In genomic region chr9:123814821-123815220, GRCm38 (mm10) we compare ENCODE assay signal across 17 mouse cellular contexts. TPM values are rescaled to one million over a fixed set of nuclear protein-coding genes. Genes with fewer than 3 reads are reported as not detected.
DNase-seq lines count a peak whose midpoint lies in the region; ATAC-seq and TF ChIP-seq lines count a peak whose summit lies in the region.
"Had no signal": no experiment of that assay in that cellular context is flagged by ENCODE, and none has a peak within 500 bp of the region (broad histone marks: within the 10 kb centered on the region; RNA-seq: fewer than 3 reads in every experiment).

No protein-coding gene starts in this region.

- no peaks in the 10 kb centered on the region for H3K9me3 ChIP-seq in midbrain, embryonic 11.5 days (ENCODE audit: control insufficient read depth, low read length)
- no peaks in the 10 kb centered on the region for H3K9me3 ChIP-seq in midbrain, embryonic 10.5 days (replicated peaks)
- H3K9me3 ChIP-seq: hindbrain, embryonic 10.5 days; neural tube, embryonic 12.5 days had no signal

- peaks cover 34% of the 10 kb centered on the region for H3K36me3 ChIP-seq in spleen, adult 2 months (ENCODE audit: control insufficient read depth, insufficient read depth, low read length)
- no peaks in the 10 kb centered on the region for H3K36me3 ChIP-seq in midbrain, embryonic 11.5 days (ENCODE audit: control insufficient read depth, insufficient read depth, low read length)
- H3K36me3 ChIP-seq in midbrain, embryonic 10.5 days = peaks cover 85% of the 10 kb centered on the region

- no peak for DNase-seq in spleen, adult 2 months (ENCODE audit: low read depth in 1 of 2, low spot score in 2 of 2)
- no peak for DNase-seq in spleen, postnatal 36 days (ENCODE audit: low spot score in 2 of 2)
- peak; percentile 56 to 60 for DNase-seq in cerebellum, adult 18-20 months
- DNase-seq in cerebellum, postnatal 36 days = peak; percentile 50 to 57
- peak; percentile 36 for DNase-seq in skeletal muscle tissue, adult 2 months (ENCODE audit: low read depth, low spot score)
- no peak for DNase-seq in midbrain, embryonic 11.5 days (ENCODE audit: low spot score, missing footprints)
- DNase-seq in midbrain, embryonic 10.5 days (ENCODE audit: low spot score) = no peak
- DNase-seq: kidney, adult 18-20 months; liver; right cerebral cortex, adult 18-20 months had no signal

- no peak overlapping the region for H3K4me3 ChIP-seq in spleen, adult 2 months (ENCODE audit: extremely low read depth, insufficient read depth, insufficient read length)
- no peak overlapping the region for H3K4me3 ChIP-seq in midbrain, embryonic 11.5 days (ENCODE audit: low read depth, low read length)
- H3K4me3 ChIP-seq in midbrain, embryonic 10.5 days = no peak overlapping the region
- H3K4me3 ChIP-seq: hindbrain, embryonic 10.5 days; neural tube, embryonic 12.5 days had no signal

- H3K4me1 ChIP-seq in spleen, adult 2 months (ENCODE audit: control insufficient read depth, insufficient read depth, insufficient read length) = peaks cover 4% of the 10 kb centered on the region; the same call in 1 of the 2 replicates
- H3K4me1 ChIP-seq in midbrain, embryonic 11.5 days (ENCODE audit: control insufficient read depth, insufficient read depth, low read length) = no peaks in the 10 kb centered on the region
- no peaks in the 10 kb centered on the region for H3K4me1 ChIP-seq in midbrain, embryonic 10.5 days
- H3K4me1 ChIP-seq: hindbrain, embryonic 10.5 days; neural tube, embryonic 12.5 days had no signal

- no peak for ATAC-seq in frontal cortex, adult (ENCODE audit: low TSS enrichment)
- ATAC-seq in midbrain, embryonic 11.5 days (ENCODE audit: low FRiP score) = no peak
- ATAC-seq: forebrain, embryonic 16.5 days had no signal

- no peak overlapping the region for H3K9ac ChIP-seq in midbrain, embryonic 11.5 days (ENCODE audit: low read length)
- H3K9ac ChIP-seq: neural tube, embryonic 12.5 days had no signal

- H3K4me2 ChIP-seq in midbrain, embryonic 11.5 days = no peak overlapping the region
- H3K4me2 ChIP-seq: neural tube, embryonic 12.5 days had no signal

- TF ChIP-seq POLR2A in spleen, adult 2 months (IDR thresholded peaks at IDR 0.05; ENCODE audit: low read depth, low read length) = no peak

- peak overlapping the region; percentile 67 for H3K27ac ChIP-seq in spleen, adult 2 months (ENCODE audit: insufficient read depth, low read length)
- H3K27ac ChIP-seq in midbrain, embryonic 11.5 days (ENCODE audit: low read depth, low read length) = no peak overlapping the region
- H3K27ac ChIP-seq in midbrain, embryonic 10.5 days (replicated peaks) = no peak overlapping the region
- H3K27ac ChIP-seq: hindbrain, embryonic 10.5 days; kidney, postnatal 0 days; neural tube, embryonic 12.5 days had no signal

- 77% methylated on average over 4 of the region's 4 CpGs for WGBS in spleen, adult 2 months
- 90% methylated on average over 4 of the region's 4 CpGs for WGBS in midbrain, embryonic 11.5 days
- 86% methylated on average over 4 of the region's 4 CpGs for WGBS in midbrain, embryonic 10.5 days

- TF ChIP-seq CTCF in spleen, adult 2 months (IDR thresholded peaks at IDR 0.05; ENCODE audit: extremely low read depth, insufficient read depth, insufficient read length, insufficient replicate concordance) = no peak

- H3K27me3 ChIP-seq in spleen, adult 2 months (ENCODE audit: control insufficient read depth, insufficient read depth, low read length) = no peaks in the 10 kb centered on the region
- no peaks in the 10 kb centered on the region for H3K27me3 ChIP-seq in midbrain, embryonic 11.5 days (ENCODE audit: control insufficient read depth, insufficient read depth, low read length)
- H3K27me3 ChIP-seq in midbrain, embryonic 10.5 days (ENCODE audit: low read depth, poor library complexity, severe bottlenecking) = no peaks in the 10 kb centered on the region
- H3K27me3 ChIP-seq: neural tube, embryonic 12.5 days had no signal

RNA-seq across cellular contexts. Expression of gene Cxcr6, which starts 8.5 kb away (rescaled TPM):
- polyA plus RNA-seq in spleen, adult 2 months (2012; rRNA removed) = 4.2 and 5.2 TPM in 2 replicates
- polyA plus RNA-seq in midbrain, embryonic 11.5 days (2014; fragmentation: Nextera tagmentation; extraction: Ambion mirVana) = 0.16 and 0.19 TPM in 2 replicates
- polyA plus RNA-seq in midbrain, embryonic 10.5 days (2016; fragmentation: Nextera tagmentation; extraction: Ambion mirVana) = 0.17 and 0.25 TPM in 2 replicates
- polyA plus RNA-seq: cortical plate, adult 2 months; embryonic facial prominence, embryonic 11.5 days; hindbrain, embryonic 10.5 days; neural tube, embryonic 12.5 days had no signal

RNA-seq across cellular contexts. Expression of gene Fyco1, which starts 36.9 kb away (rescaled TPM):
- 5.0 and 6.0 TPM in 2 replicates for polyA plus RNA-seq in spleen, adult 2 months (2012; rRNA removed)
- 6.7 and 7.8 TPM in 2 replicates for polyA plus RNA-seq in midbrain, embryonic 11.5 days (2014; fragmentation: Nextera tagmentation; extraction: Ambion mirVana)
- polyA plus RNA-seq in midbrain, embryonic 10.5 days (2016; fragmentation: Nextera tagmentation; extraction: Ambion mirVana) = 10.8 and 12.0 TPM in 2 replicates

RNA-seq across cellular contexts. Expression of gene Xcr1, which starts 47.0 kb away (rescaled TPM):
- polyA plus RNA-seq in spleen, adult 2 months (2012; rRNA removed) = 3.2 and 3.5 TPM in 2 replicates
- polyA plus RNA-seq in midbrain, embryonic 11.5 days (2014; fragmentation: Nextera tagmentation; extraction: Ambion mirVana) = not detected in 2 replicates
- polyA plus RNA-seq in midbrain, embryonic 10.5 days (2016; fragmentation: Nextera tagmentation; extraction: Ambion mirVana) = 0.02 TPM in 1 of 2 replicates, not detected in the other
- polyA plus RNA-seq: embryonic facial prominence, embryonic 11.5 days; neural tube, embryonic 12.5 days had no signal

Comparison
In these comparisons a context has a peak if more than half of its experiments do, and no peak if none do; other contexts are left out.
1. DNase-seq: peak in cerebellum, adult 18-20 months (2 of 2), cerebellum, postnatal 36 days (2 of 2) and skeletal muscle tissue, adult 2 months (single experiment); none in spleen, adult 2 months (0 of 2), spleen, postnatal 36 days (0 of 2), midbrain, embryonic 11.5 days (single experiment) and midbrain, embryonic 10.5 days (single experiment).